Mouse (Mus musculus): Measurements from ENCODE around the gene Hpd. TPM values are rescaled to one million over a fixed set of nuclear protein-coding genes. Genes with fewer than 3 reads are reported as not detected.
A peak's percentile ranks its signal among the peaks of the same experiment; 100 is the strongest.

Gene Hpd
- polyA plus RNA-seq, 1 experiment from 2014 or later, result not detected

GRCm38 (mm10) chr5:123152901-123153300 is 29.6 kb downstream of the Hpd start:
- Histone ChIP-seq H3K4me3 (no peak overlapping the region), H3K36me3 (peaks cover 97% of the 10 kb centered on the region), H3K4me1 (peaks cover 38% of the 10 kb centered on the region), H3K27me3 (ENCODE audit: low read depth, poor library complexity, severe bottlenecking) (no peaks in the 10 kb centered on the region), H3K27ac (replicated peaks) (no peak overlapping the region), H3K9me3 (replicated peaks) (no peaks in the 10 kb centered on the region)
- DNase-seq (ENCODE audit: low spot score), result no peak
- WGBS, result 100% methylated on average over 1 of the region's 1 CpGs

GRCm38 (mm10) chr5:123151707-123152362 is 30.7 kb downstream of the Hpd start:
- DNase-seq (ENCODE audit: low spot score), result no peak
- peak overlapping the region; percentile 11; the same call in 1 of the 2 replicates for H3K4me3 ChIP-seq
- H3K27ac ChIP-seq (replicated peaks), result no peak overlapping the region
- H3K27me3 ChIP-seq (ENCODE audit: low read depth, poor library complexity, severe bottlenecking), result no peaks in the 10 kb centered on the region
- H3K9me3 ChIP-seq (replicated peaks), result no peaks in the 10 kb centered on the region
- 95% methylated on average over 19 of the region's 19 CpGs for WGBS
- peaks cover 44% of the 10 kb centered on the region for H3K4me1 ChIP-seq
- H3K36me3 ChIP-seq, result peaks cover 97% of the 10 kb centered on the region

GRCm38 (mm10) chr5:123151077-123151476 is 31.4 kb downstream of the Hpd start:
- no peaks in the 10 kb centered on the region for H3K27me3 ChIP-seq (ENCODE audit: low read depth, poor library complexity, severe bottlenecking)
- 64% methylated on average over 7 of the region's 7 CpGs for WGBS
- no peak for DNase-seq (ENCODE audit: low spot score)
- peaks cover 97% of the 10 kb centered on the region for H3K36me3 ChIP-seq
- H3K4me3 ChIP-seq, result peak overlapping the region; percentile 43; the same call in 1 of the 2 replicates
- H3K4me1 ChIP-seq, result peaks cover 51% of the 10 kb centered on the region
- no peak overlapping the region for H3K27ac ChIP-seq (replicated peaks)
- H3K9me3 ChIP-seq (replicated peaks), result no peaks in the 10 kb centered on the region

GRCm38 (mm10) chr5:123150641-123151040 is 31.9 kb downstream of the Hpd start:
- no peak for DNase-seq (ENCODE audit: low spot score)
- Histone ChIP-seq H3K9me3 (replicated peaks) (no peaks in the 10 kb centered on the region), H3K27ac (replicated peaks) (no peak overlapping the region), H3K4me3 (peak overlapping the region; percentile 43; the same call in 1 of the 2 replicates), H3K27me3 (ENCODE audit: low read depth, poor library complexity, severe bottlenecking) (no peaks in the 10 kb centered on the region), H3K4me1 (peaks cover 56% of the 10 kb centered on the region), H3K36me3 (peaks cover 99% of the 10 kb centered on the region)
- 52% methylated on average over 7 of the region's 7 CpGs for WGBS

GRCm38 (mm10) chr5:123149451-123150400 is 32.8 kb downstream of the Hpd start:
- Histone ChIP-seq H3K4me1 (peaks cover 65% of the 10 kb centered on the region), H3K27ac (replicated peaks) (peak overlapping the region; percentile 10; the same call in 1 of the 2 replicates)

GRCm38 (mm10) chr5:123148073-123148722 is 34.3 kb downstream of the Hpd start:
- 85% methylated on average over 25 of the region's 25 CpGs for WGBS
- H3K4me3 ChIP-seq, result peak overlapping the region; percentile 43
- no peak for DNase-seq (ENCODE audit: low spot score)

More at GRCm38 (mm10) chr5:123149451-123150400, 32.8 kb downstream of the Hpd start:
- 15% methylated on average over 19 of the region's 19 CpGs for WGBS
- peak; percentile 88 for DNase-seq (ENCODE audit: low spot score)
- Histone ChIP-seq H3K4me3 (peak overlapping the region; percentile 43), H3K36me3 (peaks cover 100% of the 10 kb centered on the region), H3K9me3 (replicated peaks) (no peaks in the 10 kb centered on the region), H3K27me3 (ENCODE audit: low read depth, poor library complexity, severe bottlenecking) (no peaks in the 10 kb centered on the region)

GRCm38 (mm10) chr5:123147569-123147968 is 35.0 kb downstream of the Hpd start:
- H3K9me3 ChIP-seq (replicated peaks), result no peaks in the 10 kb centered on the region
- no peak overlapping the region for H3K27ac ChIP-seq (replicated peaks)
- H3K4me3 ChIP-seq, result peak overlapping the region; percentile 12; the same call in 1 of the 2 replicates
- DNase-seq (ENCODE audit: low spot score), result no peak
- peaks cover 84% of the 10 kb centered on the region for H3K36me3 ChIP-seq
- H3K27me3 ChIP-seq (ENCODE audit: low read depth, poor library complexity, severe bottlenecking), result no peaks in the 10 kb centered on the region
- H3K4me1 ChIP-seq, result peaks cover 84% of the 10 kb centered on the region
- WGBS, result 90% methylated on average over 17 of the region's 17 CpGs

More at GRCm38 (mm10) chr5:123148073-123148722, 34.3 kb downstream of the Hpd start:
- peaks cover 80% of the 10 kb centered on the region for H3K4me1 ChIP-seq
- 0 out of 2 replicates have a peak overlapping the region, but pooled peaks have one; percentile 39 for H3K27ac ChIP-seq (replicated peaks)
- peaks cover 91% of the 10 kb centered on the region for H3K36me3 ChIP-seq
- no peaks in the 10 kb centered on the region for H3K9me3 ChIP-seq (replicated peaks)
- no peaks in the 10 kb centered on the region for H3K27me3 ChIP-seq (ENCODE audit: low read depth, poor library complexity, severe bottlenecking)

- no peaks in the 10 kb centered on the region for H3K9me3 ChIP-seq (replicated peaks)
- 88% methylated on average over 11 of the region's 11 CpGs for WGBS
- H3K36me3 ChIP-seq, result peaks cover 72% of the 10 kb centered on the region
- H3K4me3 ChIP-seq, result no peak overlapping the region
- no peak for DNase-seq (ENCODE audit: low spot score)
- no peak overlapping the region for H3K27ac ChIP-seq (replicated peaks)
- H3K4me1 ChIP-seq, result peaks cover 87% of the 10 kb centered on the region
- no peaks in the 10 kb centered on the region for H3K27me3 ChIP-seq (ENCODE audit: low read depth, poor library complexity, severe bottlenecking)
Measured at GRCm38 (mm10) chr5:123146357-123146756, 36.2 kb downstream of the Hpd start.

GRCm38 (mm10) chr5:123144746-123145590 is 37.6 kb downstream of the Hpd start:
- Histone ChIP-seq H3K4me3 (peak overlapping the region; percentile 99), H3K36me3 (peaks cover 58% of the 10 kb centered on the region), H3K4me1 (peaks cover 73% of the 10 kb centered on the region), H3K27me3 (ENCODE audit: low read depth, poor library complexity, severe bottlenecking) (no peaks in the 10 kb centered on the region), H3K27ac (replicated peaks) (peak overlapping the region; percentile 100), H3K9me3 (replicated peaks) (no peaks in the 10 kb centered on the region)
- no peak for DNase-seq (ENCODE audit: low spot score)
- WGBS, result 47% methylated on average over 20 of the region's 20 CpGs

GRCm38 (mm10) chr5:123143971-123144745 is 38.4 kb downstream of the Hpd start:
- Histone ChIP-seq H3K27ac (replicated peaks) (peak overlapping the region; percentile 100), H3K36me3 (peaks cover 50% of the 10 kb centered on the region)
- DNase-seq (ENCODE audit: low spot score), result no peak

More at GRCm38 (mm10) chr5:123143971-123144745, 38.4 kb downstream of the Hpd start:
- peaks cover 68% of the 10 kb centered on the region for H3K4me1 ChIP-seq
- 11% methylated on average over 17 of the region's 17 CpGs for WGBS
- H3K9me3 ChIP-seq (replicated peaks), result no peaks in the 10 kb centered on the region
- H3K4me3 ChIP-seq, result peak overlapping the region; percentile 99
- no peaks in the 10 kb centered on the region for H3K27me3 ChIP-seq (ENCODE audit: low read depth, poor library complexity, severe bottlenecking)
